Mouse (Mus musculus) C2C12 (cell line): ENCODE results near the gene Pcdh9.

ENCODE experiments used
- CTCF ChIP-seq: IDR thresholded peaks from one replicate; pipeline ENCODE4 v1.5.1; 2011; ENCODE audit not compliant: control insufficient read depth, insufficient read depth, insufficient read length
- FOSL1 ChIP-seq: IDR thresholded peaks from one replicate; pipeline ENCODE4 v1.8.0; 2011; ENCODE audit warnings: mild to moderate bottlenecking, low read length; ENCODE audit not compliant: poor library complexity, insufficient read depth, severe bottlenecking
- MAX ChIP-seq: IDR thresholded peaks from one replicate; pipeline ENCODE4 v1.6.1; 2011; ENCODE audit warnings: mild to moderate bottlenecking, control low read depth
- MYOD1 ChIP-seq: IDR thresholded peaks from one replicate; pipeline ENCODE4 v1.6.1; 2011; ENCODE audit warnings: low read depth; ENCODE audit not compliant: control insufficient read depth, insufficient read length
- MYOG ChIP-seq: IDR thresholded peaks from one replicate; pipeline ENCODE4 v1.6.1; 2011; ENCODE audit not compliant: control insufficient read depth, insufficient read length; ENCODE audit errors: extremely low read depth
- USF1 ChIP-seq: IDR thresholded peaks from one replicate; pipeline ENCODE4 v1.6.1; 2011; ENCODE audit warnings: low read depth, mild to moderate bottlenecking, control low read depth, moderate library complexity

DNA sequence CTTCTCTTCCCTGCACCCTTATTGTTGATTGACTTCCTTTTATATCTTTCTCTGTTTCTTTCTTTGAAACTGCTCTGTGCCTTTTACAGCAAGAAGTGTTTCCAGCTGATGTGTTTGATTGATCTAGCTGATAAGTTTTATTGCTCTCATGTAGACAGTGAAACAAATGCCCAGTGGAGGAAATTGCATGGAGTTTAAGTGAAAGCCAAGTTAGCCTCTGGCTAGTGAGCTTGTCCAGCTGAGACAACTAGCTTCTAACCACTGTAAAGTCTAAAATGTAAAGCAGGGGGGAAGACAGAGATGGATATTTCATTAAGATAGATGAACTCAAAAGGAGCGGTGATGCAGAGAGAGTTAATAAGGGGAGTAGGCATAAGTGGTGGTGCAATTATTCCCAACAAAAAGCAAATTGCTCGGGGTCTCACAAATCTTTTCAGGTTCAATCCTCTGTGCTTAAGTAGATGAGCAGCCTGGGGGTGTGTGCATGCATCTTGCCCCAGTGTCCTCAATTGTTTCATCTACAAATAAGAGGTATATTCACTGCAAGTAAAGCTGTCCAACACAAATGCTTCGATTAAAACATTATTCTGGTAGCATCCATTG lies 47.7 kb downstream of the Pcdh9 start:
- TF ChIP-seq USF1 (no peak), MYOD1 (no peak), CTCF (no peak), MAX (no peak), MYOG (no peak), FOSL1 (no peak)
